Mouse (Mus musculus) frontal cortex, postnatal 36 days (tissue): ENCODE measurements at regions not wholly inside any gene's neighbourhood (a gene's known extent, or its start where the extent isn't known, plus 50 kb on each side); places are given as distances from the start of the nearest gene placed in this dataset.

Experiments
- DNase-seq, 2 experiments: peaks; one replicate each; pipeline ENCODE4 v3.0.0; 2022; ENCODE audit warnings: low spot score in 2 of 2

- DNase-seq, result no peak
These were observed 401.2 kb upstream of the Nr2f2 start for GRCm38 (mm10) chr7:70767697-70768096.

DNA sequence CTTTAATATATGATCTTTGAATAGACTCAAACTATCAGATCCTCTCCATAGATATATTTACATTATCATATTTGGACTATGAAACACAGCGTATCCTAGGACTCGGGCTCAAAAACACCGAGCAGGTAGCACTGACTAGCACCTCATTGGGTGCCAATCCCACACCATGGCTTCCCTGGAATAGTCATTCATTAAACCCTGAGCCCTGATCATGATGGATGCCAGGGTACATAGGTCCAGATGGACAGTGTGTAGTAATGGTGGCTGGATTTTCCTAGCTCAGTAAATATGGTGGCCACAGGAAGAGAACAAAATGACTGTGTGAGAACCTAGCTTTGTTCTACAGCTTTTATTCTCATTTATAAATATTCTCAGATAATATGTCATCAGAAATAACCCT is 390.1 kb upstream of the Nr2f2 start:
- DNase-seq, result no peak

GRCm38 (mm10) chr7:70754826-70755225 is 388.3 kb upstream of the Nr2f2 start:
- no peak for DNase-seq

DNA sequence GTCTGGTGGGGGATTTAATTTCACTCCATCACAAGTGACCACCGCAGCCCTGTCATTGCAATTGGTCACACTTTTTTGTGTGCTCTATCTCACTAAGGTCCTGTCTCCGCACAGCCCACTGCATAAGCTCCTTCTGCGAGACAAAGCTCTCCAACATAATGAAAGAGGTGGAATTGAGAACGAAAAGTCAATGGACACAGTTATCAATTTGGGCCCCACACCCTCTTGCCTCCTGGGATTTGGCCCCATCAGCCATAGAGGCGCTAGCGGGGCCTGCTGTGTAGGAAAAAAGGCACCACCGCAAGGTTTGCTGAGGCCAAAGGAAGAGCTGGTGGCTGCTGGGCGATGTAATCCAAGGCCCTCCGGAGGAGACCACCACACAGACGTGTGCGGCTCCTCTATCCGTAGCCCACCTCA is 386.3 kb upstream of the Nr2f2 start:
- no peak for DNase-seq

DNA sequence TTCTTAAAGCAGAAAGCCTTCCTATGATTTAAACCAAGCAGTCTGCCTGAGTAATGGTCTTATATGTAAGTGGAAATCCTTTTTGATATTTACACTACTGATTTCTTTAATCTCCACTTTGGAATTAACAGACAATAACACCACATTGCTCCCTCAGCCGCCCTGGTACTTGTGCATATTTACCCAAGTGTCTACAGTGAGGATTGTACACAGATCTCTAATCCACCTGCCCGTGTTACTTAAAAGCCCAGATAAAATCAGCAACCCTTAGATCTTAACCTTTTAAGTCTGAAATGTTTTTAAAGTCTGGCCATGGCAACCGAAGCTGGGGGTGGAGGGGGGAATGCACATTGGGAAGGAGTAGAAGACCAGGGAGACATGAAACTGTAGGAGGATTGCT is 382.3 kb upstream of the Nr2f2 start:
- no peak for DNase-seq

DNA sequence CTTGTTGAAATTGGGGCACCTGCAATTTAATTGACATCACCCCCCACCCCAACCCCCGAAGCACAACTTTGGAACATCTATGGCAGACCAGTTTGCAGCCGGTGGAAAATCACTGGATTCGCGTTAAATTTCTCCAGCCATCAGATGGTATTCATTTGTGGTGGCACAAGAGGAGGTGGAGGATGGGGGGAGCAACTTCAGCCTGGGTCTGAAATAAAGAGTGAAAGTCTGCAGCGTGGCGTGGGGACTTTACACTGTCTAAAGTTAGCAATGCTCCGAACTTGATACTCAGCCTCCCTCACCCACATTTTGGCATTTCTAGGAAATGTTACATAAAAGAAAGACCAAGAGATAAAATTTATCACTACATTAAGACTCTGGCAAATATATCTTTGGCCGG is 381.8 kb upstream of the Nr2f2 start:
- peak; percentile 3 to 18 for DNase-seq

DNA sequence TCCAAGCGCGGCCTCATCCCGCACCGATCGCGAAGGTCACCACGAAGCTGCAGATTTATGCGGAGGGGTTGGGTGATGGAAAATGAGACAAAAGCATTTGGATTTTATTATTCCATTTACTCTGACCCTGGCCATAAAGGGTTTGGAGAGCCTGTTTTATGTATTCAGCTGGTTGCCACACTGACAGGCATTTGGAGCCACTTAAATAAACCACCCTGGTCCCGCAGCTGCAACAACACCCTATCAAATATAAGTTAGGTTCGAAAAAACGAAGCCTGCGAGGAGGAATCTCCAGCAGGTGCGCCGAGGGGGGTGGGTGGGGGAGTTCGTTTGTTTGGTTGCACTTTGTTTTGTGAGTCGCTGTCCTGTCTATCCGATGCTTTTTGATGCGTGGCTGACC is 377.8 kb upstream of the Nr2f2 start:
- DNase-seq, result no peak

GRCm38 (mm10) chr7:70735591-70735990 is 369.1 kb upstream of the Nr2f2 start:
- no peak for DNase-seq

GRCm38 (mm10) chr7:70733501-70733900 is 367.0 kb upstream of the Nr2f2 start:
- DNase-seq, result no peak

DNA sequence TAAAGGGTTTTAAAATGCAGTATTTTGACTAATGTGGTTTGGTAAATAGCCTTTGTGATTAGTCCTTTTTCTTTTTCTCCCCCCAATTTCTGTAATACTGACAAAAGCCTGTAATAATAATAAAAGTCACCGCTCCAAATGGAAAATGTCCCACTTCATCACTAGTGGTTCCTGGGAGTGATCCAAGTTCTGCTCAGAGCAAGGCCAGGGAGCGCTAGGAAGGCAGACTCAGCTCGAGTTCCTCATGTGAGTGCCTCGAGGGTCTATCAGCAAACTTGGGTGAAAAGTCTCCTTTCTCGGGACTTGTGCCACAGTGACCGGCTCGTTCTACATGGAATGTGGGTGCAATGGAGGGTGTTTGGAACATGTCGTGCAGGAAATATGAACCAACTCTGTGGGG is 363.4 kb upstream of the Nr2f2 start:
- DNase-seq, result no peak

- DNase-seq, result no peak
These were observed 351.7 kb upstream of the Nr2f2 start for GRCm38 (mm10) chr7:70718149-70718765.

DNA sequence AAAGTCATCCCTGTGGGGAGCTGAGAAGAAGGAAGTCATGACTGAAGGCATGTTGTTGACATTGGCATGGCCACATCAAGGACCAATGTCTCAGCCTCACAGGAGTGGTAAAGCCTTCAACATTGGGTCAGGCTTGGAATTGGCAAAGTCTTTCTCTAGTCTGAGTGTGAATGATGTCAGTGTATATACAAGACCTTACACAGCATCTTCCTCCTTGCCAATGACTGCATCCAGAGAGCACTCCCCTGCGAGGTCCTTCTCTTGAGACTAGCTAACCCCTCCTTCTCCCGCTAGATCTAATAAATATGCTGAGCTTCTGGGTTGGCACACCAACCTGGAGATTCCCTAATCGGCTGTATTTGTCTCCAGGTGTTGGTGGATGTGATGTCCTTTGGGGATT is 351.1 kb upstream of the Nr2f2 start:
- DNase-seq, result no peak

GRCm38 (mm10) chr7:70716811-70717458 is 350.4 kb upstream of the Nr2f2 start:
- no peak for DNase-seq

DNA sequence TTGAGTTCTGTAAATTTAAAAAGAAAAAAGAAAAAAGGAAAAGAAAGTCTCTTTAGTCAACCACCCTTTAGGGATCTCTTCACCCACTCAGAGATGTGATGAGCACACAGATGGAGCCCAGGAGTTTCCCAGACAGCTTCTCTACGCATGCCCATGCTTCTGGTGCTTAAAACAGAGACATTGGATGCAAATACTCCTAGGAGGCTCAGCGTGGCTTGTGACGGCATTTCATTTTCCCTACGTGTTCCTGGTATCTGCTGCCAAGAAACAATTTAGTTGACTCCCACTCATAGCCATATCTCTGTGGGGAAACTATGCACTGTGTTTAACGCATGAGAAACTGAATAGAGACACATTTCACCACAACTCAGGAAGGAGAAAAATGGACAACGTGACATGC is 345.6 kb upstream of the Nr2f2 start:
- DNase-seq, result peak; percentile 68 to 85

GRCm38 (mm10) chr7:70706281-70706680 is 339.7 kb upstream of the Nr2f2 start:
- no peak for DNase-seq

DNA sequence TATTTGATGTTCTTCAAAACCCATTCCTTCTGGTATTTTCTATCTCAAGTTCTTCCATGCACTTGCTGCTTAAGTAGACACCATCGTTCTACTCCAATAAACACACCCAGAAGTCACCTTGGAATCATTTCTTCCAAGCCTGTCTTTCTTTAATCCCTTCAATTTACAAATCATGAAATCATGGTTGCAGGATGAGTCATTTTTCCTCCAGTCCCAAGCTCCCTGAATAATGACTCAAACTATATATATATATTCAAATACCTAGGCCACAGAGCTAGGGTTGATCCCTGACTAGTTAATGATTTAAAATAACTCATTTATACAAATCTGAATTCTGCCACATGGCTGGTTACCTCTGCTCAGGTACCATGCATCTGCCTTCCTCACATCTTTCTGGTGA is 337.2 kb upstream of the Nr2f2 start:
- DNase-seq, result no peak

DNA sequence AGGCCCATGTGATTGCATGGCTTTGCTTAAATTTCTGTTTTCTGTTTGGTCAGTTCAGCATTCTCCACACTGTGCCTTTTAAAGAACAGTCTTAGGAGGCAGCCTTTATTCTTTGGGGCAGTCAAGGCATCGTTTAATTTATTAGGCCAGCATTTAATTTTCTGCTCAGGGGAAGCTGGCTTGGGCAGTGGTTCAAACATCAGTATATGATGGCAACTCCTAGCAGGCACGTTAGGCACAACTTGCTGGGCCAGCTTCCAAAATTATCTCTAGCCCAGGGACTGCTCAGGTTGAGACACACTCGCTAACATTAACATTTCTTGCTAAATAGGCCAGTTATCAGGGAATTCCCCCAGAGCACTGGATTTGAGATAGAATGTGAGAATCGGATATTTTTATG is 333.9 kb upstream of the Nr2f2 start:
- no peak for DNase-seq

GRCm38 (mm10) chr7:70699391-70699790 is 332.9 kb upstream of the Nr2f2 start:
- no peak for DNase-seq

GRCm38 (mm10) chr7:70698986-70699385 is 332.5 kb upstream of the Nr2f2 start:
- no peak for DNase-seq

GRCm38 (mm10) chr7:70692160-70692559 is 325.6 kb upstream of the Nr2f2 start:
- no peak for DNase-seq

- no peak for DNase-seq
These were observed 324.3 kb upstream of the Nr2f2 start for GRCm38 (mm10) chr7:70690845-70691244.

- no peak for DNase-seq
These were observed 302.5 kb upstream of the Nr2f2 start for GRCm38 (mm10) chr7:70669065-70669464.

DNA sequence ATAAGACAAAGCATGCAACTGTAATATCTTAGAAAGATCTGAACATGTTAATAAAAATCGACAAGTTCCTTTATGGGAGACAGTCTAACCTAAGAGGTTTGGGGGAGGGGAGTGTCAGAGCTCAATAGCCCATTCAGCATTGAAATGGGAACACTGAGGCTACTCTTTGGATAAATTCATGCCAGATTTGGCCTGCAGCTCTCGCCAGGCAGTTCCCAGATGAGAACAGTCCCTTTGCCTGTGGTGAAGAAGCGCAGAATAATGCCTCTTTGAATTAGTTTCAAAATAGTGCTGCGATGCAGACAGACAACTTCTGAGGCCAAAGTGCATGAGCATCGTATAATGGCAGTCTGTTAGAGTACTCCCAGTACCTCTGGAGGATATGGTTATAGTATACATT is 293.6 kb upstream of the Nr2f2 start:
- DNase-seq, result peak in 1 of 2 experiments; percentile 16
